ENCODE assay signal across 8 mouse cellular contexts in genomic region chr7:66841165-66841564, GRCm38 (mm10). TPM values are rescaled to one million over a fixed set of nuclear protein-coding genes. Genes with fewer than 3 reads are reported as not detected.
DNase-seq lines count a peak whose midpoint lies in the region; ATAC-seq and TF ChIP-seq lines count a peak whose summit lies in the region.

No protein-coding gene starts in this region.

- no peaks in the 10 kb centered on the region for H3K9me3 ChIP-seq in intestine, embryonic 14.5 days (ENCODE audit: control insufficient read depth, low read length)
- no peaks in the 10 kb centered on the region for H3K9me3 ChIP-seq in intestine, postnatal 0 days (ENCODE audit: control insufficient read depth)
- no peaks in the 10 kb centered on the region for H3K9me3 ChIP-seq in forebrain, embryonic 13.5 days (replicated peaks)
- H3K9me3 ChIP-seq in limb, embryonic 13.5 days: no peaks in the 10 kb centered on the region

- no peaks in the 10 kb centered on the region for H3K36me3 ChIP-seq in intestine, embryonic 14.5 days (ENCODE audit: control insufficient read depth, insufficient read depth, low read length)
- no peaks in the 10 kb centered on the region for H3K36me3 ChIP-seq in intestine, postnatal 0 days (ENCODE audit: control insufficient read depth, insufficient read depth)
- no peaks in the 10 kb centered on the region for H3K36me3 ChIP-seq in forebrain, embryonic 13.5 days (ENCODE audit: poor library complexity, severe bottlenecking)
- H3K36me3 ChIP-seq in limb, embryonic 13.5 days: no peaks in the 10 kb centered on the region

- no peak overlapping the region for H3K27ac ChIP-seq in intestine, embryonic 14.5 days (ENCODE audit: low read depth)
- H3K27ac ChIP-seq in intestine, postnatal 0 days (ENCODE audit: low read depth, low read length): no peak overlapping the region
- no peak overlapping the region for H3K27ac ChIP-seq in forebrain, embryonic 13.5 days
- no peak overlapping the region for H3K27ac ChIP-seq in limb, embryonic 13.5 days

- WGBS in intestine, embryonic 14.5 days: 76% methylated on average over 7 of the region's 7 CpGs
- WGBS in intestine, postnatal 0 days: 84% methylated on average over 7 of the region's 7 CpGs
- 77% methylated on average over 7 of the region's 7 CpGs for WGBS in forebrain, embryonic 13.5 days
- 74% methylated on average over 7 of the region's 7 CpGs for WGBS in limb, embryonic 13.5 days

- no peaks in the 10 kb centered on the region for H3K27me3 ChIP-seq in intestine, embryonic 14.5 days (replicated peaks; ENCODE audit: control insufficient read depth, insufficient read depth, low read length)
- H3K27me3 ChIP-seq in intestine, postnatal 0 days (replicated peaks; ENCODE audit: control insufficient read depth, insufficient read depth, low read length): peaks cover 15% of the 10 kb centered on the region
- peaks cover 32% of the 10 kb centered on the region for H3K27me3 ChIP-seq in forebrain, embryonic 13.5 days
- peaks cover 14% of the 10 kb centered on the region for H3K27me3 ChIP-seq in limb, embryonic 13.5 days

- no peak for ATAC-seq in intestine, embryonic 14.5 days (replicated peaks; ENCODE audit: low FRiP score, low TSS enrichment, low read depth)
- ATAC-seq in intestine, postnatal 0 days: no peak
- ATAC-seq in forebrain, embryonic 13.5 days: no peak
- no peak for ATAC-seq in limb, embryonic 13.5 days (ENCODE audit: low FRiP score, low read depth)

- 0 out of 2 replicates have a peak overlapping the region, but pooled peaks have one; percentile 61 for H3K4me3 ChIP-seq in intestine, embryonic 14.5 days (ENCODE audit: low read depth, low read length)
- no peak overlapping the region for H3K4me3 ChIP-seq in intestine, postnatal 0 days (ENCODE audit: low read depth, low read length)
- H3K4me3 ChIP-seq in forebrain, embryonic 13.5 days: no peak overlapping the region
- peak overlapping the region; percentile 77 for H3K4me3 ChIP-seq in limb, embryonic 13.5 days

- H3K9ac ChIP-seq in intestine, embryonic 14.5 days (ENCODE audit: low read length): no peak overlapping the region
- H3K9ac ChIP-seq in intestine, postnatal 0 days (ENCODE audit: low read depth, low read length): no peak overlapping the region
- H3K9ac ChIP-seq in forebrain, embryonic 13.5 days: no peak overlapping the region
- H3K9ac ChIP-seq in limb, embryonic 13.5 days: peak overlapping the region; percentile 0; the same call in 1 of the 2 replicates

- no peak for DNase-seq in intestine, embryonic 14.5 days (ENCODE audit: low spot score)
- peak; percentile 32 for DNase-seq in cerebellum, adult 9-11 months
- no peak for DNase-seq in urinary bladder, postnatal 14 days (ENCODE audit: low spot score)
- no peak for DNase-seq in kidney, adult 11 months
- DNase-seq in urinary bladder, adult 18-20 months (ENCODE audit: low spot score in 2 of 2): no peak

- peak overlapping the region; percentile 100 for H3K4me2 ChIP-seq in intestine, embryonic 14.5 days (ENCODE audit: low read length)
- no peak overlapping the region; the same call in 1 of the 2 replicates for H3K4me2 ChIP-seq in intestine, postnatal 0 days (replicated peaks; ENCODE audit: low read depth)
- H3K4me2 ChIP-seq in forebrain, embryonic 13.5 days: peak overlapping the region; percentile 100
- H3K4me2 ChIP-seq in limb, embryonic 13.5 days (replicated peaks): peak overlapping the region; percentile 99

- TF ChIP-seq CTCF in intestine, postnatal 0 days (IDR thresholded peaks at IDR 0.05; ENCODE audit: low read depth): no peak

- H3K4me1 ChIP-seq in intestine, embryonic 14.5 days (replicated peaks; ENCODE audit: control insufficient read depth, insufficient read depth, low read length): peaks cover 27% of the 10 kb centered on the region
- H3K4me1 ChIP-seq in intestine, postnatal 0 days (replicated peaks; ENCODE audit: control insufficient read depth, insufficient read depth, low read length): peaks cover 5% of the 10 kb centered on the region
- peaks cover 20% of the 10 kb centered on the region; the same call in 1 of the 2 replicates for H3K4me1 ChIP-seq in forebrain, embryonic 13.5 days
- peaks cover 52% of the 10 kb centered on the region for H3K4me1 ChIP-seq in limb, embryonic 13.5 days

RNA-seq across cellular contexts. Expression of gene Adamts17, which starts 1.6 kb away (rescaled TPM):
- polyA plus RNA-seq in intestine, embryonic 14.5 days (2014; fragmentation: Nextera tagmentation; extraction: Ambion mirVana): 4.5 and 6.7 TPM in 2 replicates
- 1.6 and 1.8 TPM in 2 replicates for polyA plus RNA-seq in intestine, postnatal 0 days (2015; fragmentation: Nextera tagmentation; extraction: Ambion mirVana)
- polyA plus RNA-seq in forebrain, embryonic 13.5 days (2015; fragmentation: Nextera tagmentation; extraction: Ambion mirVana): 1.5 and 1.9 TPM in 2 replicates
- polyA plus RNA-seq in limb, embryonic 13.5 days (2015; fragmentation: Nextera tagmentation; extraction: Ambion mirVana): 13.1 and 15.3 TPM in 2 replicates

Comparison
In these comparisons a context has a peak if more than half of its experiments do, and no peak if none do; other contexts are left out.
1. H3K4me3 ChIP-seq: peak in intestine, embryonic 14.5 days (single experiment) and limb, embryonic 13.5 days (single experiment); none in intestine, postnatal 0 days (single experiment) and forebrain, embryonic 13.5 days (single experiment).